Mouse (Mus musculus) embryonic facial prominence, embryonic 11.5 days (tissue): ENCODE results near the gene Tcp11l2. TPM values are rescaled to one million over a fixed set of nuclear protein-coding genes. Genes with fewer than 3 reads are reported as not detected.

Experiments
- ATAC-seq: fragments of 200-750 bp; cut with Nextera tagmentation; replicated peaks from 2 replicates; pipeline ENCODE4 v1.8.0; 2017; ENCODE audit warnings: low read depth; ENCODE audit not compliant: insufficient number of reproducible peaks, low FRiP score, low TSS enrichment
- DNase-seq: peaks from one replicate; pipeline ENCODE4 v3.0.0-alpha.2; 2015; ENCODE audit warnings: low spot score
- H3K27ac ChIP-seq: fragments of 300-500 bp; sonication (generic); replicated peaks from 2 replicates; pipeline ENCODE4 v1.5.1; 2014; ENCODE audit warnings: mild to moderate bottlenecking, low read depth, low read length, control low read depth
- H3K27me3 ChIP-seq: fragments of 300-500 bp; sonication (generic); 2 replicates; pipeline ENCODE4 v1.6.1; 2014; ENCODE audit warnings: mild to moderate bottlenecking, low read length, moderate library complexity, mixed read lengths; ENCODE audit not compliant: control insufficient read depth, insufficient read depth
- H3K36me3 ChIP-seq: fragments of 300-500 bp; sonication (generic); replicated peaks from 2 replicates; pipeline ENCODE4 v1.6.1; 2014; ENCODE audit warnings: low read depth, mild to moderate bottlenecking, low read length, moderate library complexity, mixed read lengths; ENCODE audit not compliant: control insufficient read depth, insufficient read depth
- H3K4me1 ChIP-seq: fragments of 300-500 bp; sonication (generic); 2 replicates; pipeline ENCODE4 v1.6.1; 2014; ENCODE audit warnings: low read length, mixed read lengths; ENCODE audit not compliant: control insufficient read depth, insufficient read depth
- H3K4me2 ChIP-seq: fragments of 300-500 bp; sonication (generic); 2 replicates; pipeline ENCODE4 v1.6.1; 2014; ENCODE audit warnings: low read depth, mild to moderate bottlenecking, control low read depth, low read length, moderate library complexity
- H3K4me3 ChIP-seq: fragments of 300-500 bp; sonication (generic); 2 replicates; pipeline ENCODE4 v1.5.1; 2014; ENCODE audit warnings: low read depth, low read length, control low read depth
- H3K9ac ChIP-seq: fragments of 300-500 bp; sonication (generic); replicated peaks from 2 replicates; pipeline ENCODE4 v1.6.1; 2014; ENCODE audit warnings: mild to moderate bottlenecking, control low read depth, low read length
- H3K9me3 ChIP-seq: fragments of 300-500 bp; sonication (generic); replicated peaks from 2 replicates; pipeline ENCODE4 v1.6.1; 2016; ENCODE audit warnings: mild to moderate bottlenecking, low read length, inconsistent platforms, mixed read lengths; ENCODE audit not compliant: control insufficient read depth
- WGBS: fragments of 180-500 bp; shearing (Covaris S2); extraction: QIAGEN DNeasy Blood & Tissue Kit; methylation state at CpG from one replicate; pipeline ENCODE4 v1.1.7; 2014; 5-methylcytosine and 5-hydroxymethylcytosine counted together
- polyA plus RNA-seq: library from polyadenylated mRNA; unstranded; fragments of >200 nt; fragmentation: Nextera tagmentation; extraction: Ambion mirVana; gene quantifications from 2 replicates; pipeline ENCODE4 v1.2.1, GENCODE M21; 2014

Gene Tcp11l2
- polyA plus RNA-seq, 1 experiment from 2014 or later, result 9.7 TPM

- WGBS, result 87% methylated on average over 10 of the region's 10 CpGs
- H3K27ac ChIP-seq, result no peak overlapping the region
- no peaks in the 10 kb centered on the region for H3K27me3 ChIP-seq
- H3K36me3 ChIP-seq, result no peaks in the 10 kb centered on the region
- H3K4me3 ChIP-seq, result no peak overlapping the region
- no peak for DNase-seq
- H3K4me1 ChIP-seq, result no peaks in the 10 kb centered on the region
- ATAC-seq, result no peak
- no peak overlapping the region for H3K9ac ChIP-seq
- no peaks in the 10 kb centered on the region for H3K9me3 ChIP-seq
- no peak overlapping the region for H3K4me2 ChIP-seq
These were observed 26.5 kb upstream of the Tcp11l2 start for GRCm38 (mm10) chr10:84549920-84550293.

GRCm38 (mm10) chr10:84551846-84552245 lies 24.6 kb upstream of the Tcp11l2 start:
- no peaks in the 10 kb centered on the region for H3K27me3 ChIP-seq
- H3K4me1 ChIP-seq, result no peaks in the 10 kb centered on the region
- no peaks in the 10 kb centered on the region for H3K9me3 ChIP-seq
- 97% methylated on average over 3 of the region's 3 CpGs for WGBS
- H3K36me3 ChIP-seq, result no peaks in the 10 kb centered on the region
- H3K27ac ChIP-seq, result no peak overlapping the region
- DNase-seq (no peak), ATAC-seq (no peak)
- no peak overlapping the region for H3K4me3 ChIP-seq
- no peak overlapping the region for H3K9ac ChIP-seq
- no peak overlapping the region for H3K4me2 ChIP-seq

GRCm38 (mm10) chr10:84552477-84552876 lies 23.9 kb upstream of the Tcp11l2 start:
- Histone ChIP-seq H3K36me3 (no peaks in the 10 kb centered on the region), H3K27ac (no peak overlapping the region), H3K9me3 (no peaks in the 10 kb centered on the region), H3K4me2 (no peak overlapping the region), H3K4me3 (no peak overlapping the region), H3K4me1 (no peaks in the 10 kb centered on the region), H3K27me3 (no peaks in the 10 kb centered on the region), H3K9ac (no peak overlapping the region)
- DNase-seq (no peak), ATAC-seq (no peak)
- WGBS, result 88% methylated on average over 2 of the region's 2 CpGs

- ATAC-seq, result no peak
- Histone ChIP-seq H3K36me3 (no peaks in the 10 kb centered on the region), H3K4me1 (no peaks in the 10 kb centered on the region), H3K9me3 (no peaks in the 10 kb centered on the region), H3K9ac (no peak overlapping the region), H3K4me2 (no peak overlapping the region), H3K27ac (no peak overlapping the region), H3K27me3 (no peaks in the 10 kb centered on the region), H3K4me3 (no peak overlapping the region)
- WGBS, result 41% methylated on average over 6 of the region's 6 CpGs
- DNase-seq, result no peak
These were observed 22.0 kb upstream of the Tcp11l2 start for GRCm38 (mm10) chr10:84554291-84555009.

GRCm38 (mm10) chr10:84556120-84556519 lies 20.3 kb upstream of the Tcp11l2 start:
- Histone ChIP-seq H3K27ac (no peak overlapping the region), H3K9ac (no peak overlapping the region), H3K36me3 (no peaks in the 10 kb centered on the region), H3K4me2 (no peak overlapping the region), H3K4me3 (no peak overlapping the region), H3K27me3 (no peaks in the 10 kb centered on the region), H3K9me3 (no peaks in the 10 kb centered on the region), H3K4me1 (no peaks in the 10 kb centered on the region)
- no peak for ATAC-seq
- WGBS, result 65% methylated on average over 2 of the region's 2 CpGs
- no peak for DNase-seq

- Histone ChIP-seq H3K27me3 (no peaks in the 10 kb centered on the region), H3K9me3 (no peaks in the 10 kb centered on the region), H3K4me3 (no peak overlapping the region), H3K36me3 (no peaks in the 10 kb centered on the region), H3K4me1 (peaks cover 5% of the 10 kb centered on the region; the same call in 1 of the 2 replicates), H3K9ac (no peak overlapping the region), H3K27ac (no peak overlapping the region), H3K4me2 (no peak overlapping the region)
- DNase-seq (no peak), ATAC-seq (no peak)
- 87% methylated on average over 1 of the region's 1 CpGs for WGBS
These were observed 17.9 kb upstream of the Tcp11l2 start for GRCm38 (mm10) chr10:84558511-84558910.

GRCm38 (mm10) chr10:84559986-84560385 lies 16.4 kb upstream of the Tcp11l2 start:
- no peak for ATAC-seq
- no peaks in the 10 kb centered on the region for H3K9me3 ChIP-seq
- DNase-seq, result no peak
- WGBS, result 81% methylated on average over 4 of the region's 4 CpGs
- H3K36me3 ChIP-seq, result no peaks in the 10 kb centered on the region
- no peak overlapping the region for H3K9ac ChIP-seq
- H3K4me2 ChIP-seq, result no peak overlapping the region
- H3K4me1 ChIP-seq, result peaks cover 5% of the 10 kb centered on the region; the same call in 1 of the 2 replicates
- H3K27me3 ChIP-seq, result no peaks in the 10 kb centered on the region
- H3K27ac ChIP-seq, result no peak overlapping the region
- no peak overlapping the region for H3K4me3 ChIP-seq

- no peak for ATAC-seq
- no peak overlapping the region for H3K9ac ChIP-seq
- H3K4me2 ChIP-seq, result no peak overlapping the region
- 42% methylated on average over 5 of the region's 5 CpGs for WGBS
- no peaks in the 10 kb centered on the region for H3K36me3 ChIP-seq
- H3K9me3 ChIP-seq, result no peaks in the 10 kb centered on the region
- peaks cover 5% of the 10 kb centered on the region; the same call in 1 of the 2 replicates for H3K4me1 ChIP-seq
- no peaks in the 10 kb centered on the region for H3K27me3 ChIP-seq
- no peak overlapping the region for H3K4me3 ChIP-seq
- no peak overlapping the region for H3K27ac ChIP-seq
- no peak for DNase-seq
These were observed 14.3 kb upstream of the Tcp11l2 start for GRCm38 (mm10) chr10:84562121-84562520.
